Comparison of ENCODE assay signal across 9 mouse cellular contexts in genomic region chr15:85231443-85232255, GRCm38 (mm10). TPM values are rescaled to one million over a fixed set of nuclear protein-coding genes. Genes with fewer than 3 reads are reported as not detected.
DNase-seq lines count a peak whose midpoint lies in the region; ATAC-seq and TF ChIP-seq lines count a peak whose summit lies in the region.
"Had no signal": no experiment of that assay in that cellular context is flagged by ENCODE, and none has a peak within 500 bp of the region (broad histone marks: within the 10 kb centered on the region; RNA-seq: fewer than 3 reads in every experiment).

No protein-coding gene starts in this region.

- no peaks in the 10 kb centered on the region for H3K27me3 ChIP-seq in hindbrain, embryonic 14.5 days (ENCODE audit: control insufficient read depth, insufficient read depth, low read length)
- no peaks in the 10 kb centered on the region for H3K27me3 ChIP-seq in hindbrain, embryonic 12.5 days
- no peaks in the 10 kb centered on the region for H3K27me3 ChIP-seq in embryonic facial prominence, embryonic 11.5 days (ENCODE audit: control insufficient read depth, insufficient read depth, low read length)
- no peaks in the 10 kb centered on the region for H3K27me3 ChIP-seq in limb, embryonic 14.5 days (ENCODE audit: control insufficient read depth, insufficient read depth, low read length)
- H3K27me3 ChIP-seq: neural tube, embryonic 13.5 days had no signal

- DNase-seq in hindbrain, embryonic 14.5 days (ENCODE audit: low spot score): peak; percentile 60
- DNase-seq in NIH3T3 (ENCODE audit: low read depth): peak; percentile 88
- DNase-seq in embryonic facial prominence, embryonic 11.5 days (ENCODE audit: low spot score): peak; percentile 82
- peak; percentile 86 for DNase-seq in heart, postnatal 4 days
- peak; percentile 64 for DNase-seq in limb, embryonic 14.5 days (ENCODE audit: low spot score)
- DNase-seq in ovary, adult 18-20 months (ENCODE audit: low spot score): peak; percentile 69
- peak; percentile 91 for DNase-seq in thymus, postnatal 4 days

- H3K4me3 ChIP-seq in hindbrain, embryonic 14.5 days (replicated peaks; ENCODE audit: low read length): no peak overlapping the region
- H3K4me3 ChIP-seq in hindbrain, embryonic 12.5 days: no peak overlapping the region
- no peak overlapping the region for H3K4me3 ChIP-seq in embryonic facial prominence, embryonic 11.5 days (ENCODE audit: low read depth, low read length)
- no peak overlapping the region for H3K4me3 ChIP-seq in limb, embryonic 14.5 days (replicated peaks; ENCODE audit: low read length)
- H3K4me3 ChIP-seq: neural tube, embryonic 13.5 days had no signal

- WGBS in hindbrain, embryonic 14.5 days: 88% methylated on average over 13 of the region's 13 CpGs
- 86% methylated on average over 13 of the region's 13 CpGs for WGBS in hindbrain, embryonic 12.5 days
- WGBS in embryonic facial prominence, embryonic 11.5 days: 87% methylated on average over 13 of the region's 13 CpGs
- 74% methylated on average over 13 of the region's 13 CpGs for WGBS in limb, embryonic 14.5 days

- no peaks in the 10 kb centered on the region for H3K4me1 ChIP-seq in hindbrain, embryonic 14.5 days (replicated peaks; ENCODE audit: control insufficient read depth, insufficient read depth, low read length)
- no peaks in the 10 kb centered on the region for H3K4me1 ChIP-seq in hindbrain, embryonic 12.5 days
- H3K4me1 ChIP-seq in embryonic facial prominence, embryonic 11.5 days (ENCODE audit: control insufficient read depth, insufficient read depth, low read length): no peaks in the 10 kb centered on the region
- no peaks in the 10 kb centered on the region for H3K4me1 ChIP-seq in limb, embryonic 14.5 days (ENCODE audit: control insufficient read depth, insufficient read depth, low read length)
- H3K4me1 ChIP-seq: neural tube, embryonic 13.5 days had no signal

- no peak overlapping the region for H3K9ac ChIP-seq in hindbrain, embryonic 14.5 days
- no peak overlapping the region for H3K9ac ChIP-seq in hindbrain, embryonic 12.5 days
- no peak overlapping the region for H3K9ac ChIP-seq in embryonic facial prominence, embryonic 11.5 days (replicated peaks; ENCODE audit: low read length)
- H3K9ac ChIP-seq in limb, embryonic 14.5 days (ENCODE audit: low read depth, low read length, severe bottlenecking): no peak overlapping the region
- H3K9ac ChIP-seq: neural tube, embryonic 13.5 days had no signal

- H3K9me3 ChIP-seq in hindbrain, embryonic 14.5 days (ENCODE audit: control insufficient read depth, low read length): no peaks in the 10 kb centered on the region
- H3K9me3 ChIP-seq in hindbrain, embryonic 12.5 days (replicated peaks): no peaks in the 10 kb centered on the region
- H3K9me3 ChIP-seq in embryonic facial prominence, embryonic 11.5 days (replicated peaks; ENCODE audit: control insufficient read depth, low read length): no peaks in the 10 kb centered on the region
- H3K9me3 ChIP-seq in limb, embryonic 14.5 days (ENCODE audit: control insufficient read depth, low read length): no peaks in the 10 kb centered on the region
- H3K9me3 ChIP-seq: neural tube, embryonic 13.5 days had no signal

- TF ChIP-seq POLR2A in limb, embryonic 14.5 days (IDR thresholded peaks at IDR 0.05; ENCODE audit: borderline replicate concordance, extremely low read depth, insufficient read depth, insufficient read length): no peak

- 0 out of 2 replicates have a peak, but pooled peaks cover 4% of the 10 kb centered on the region for H3K36me3 ChIP-seq in hindbrain, embryonic 14.5 days (replicated peaks; ENCODE audit: control insufficient read depth, insufficient read depth)
- H3K36me3 ChIP-seq in hindbrain, embryonic 12.5 days: peaks cover 21% of the 10 kb centered on the region
- peaks cover 10% of the 10 kb centered on the region for H3K36me3 ChIP-seq in embryonic facial prominence, embryonic 11.5 days (replicated peaks; ENCODE audit: control insufficient read depth, insufficient read depth, low read depth, low read length)
- H3K36me3 ChIP-seq in limb, embryonic 14.5 days (ENCODE audit: control insufficient read depth, insufficient read depth, low read length): peaks cover 86% of the 10 kb centered on the region

- H3K4me2 ChIP-seq in hindbrain, embryonic 14.5 days (replicated peaks): no peak overlapping the region
- no peak overlapping the region for H3K4me2 ChIP-seq in hindbrain, embryonic 12.5 days (replicated peaks)
- no peak overlapping the region for H3K4me2 ChIP-seq in embryonic facial prominence, embryonic 11.5 days (ENCODE audit: low read depth, low read length)
- no peak overlapping the region for H3K4me2 ChIP-seq in limb, embryonic 14.5 days (replicated peaks; ENCODE audit: low read depth, low read length, severe bottlenecking)
- H3K4me2 ChIP-seq: neural tube, embryonic 13.5 days had no signal

- no peak overlapping the region for H3K27ac ChIP-seq in hindbrain, embryonic 14.5 days
- no peak overlapping the region for H3K27ac ChIP-seq in hindbrain, embryonic 12.5 days
- H3K27ac ChIP-seq in embryonic facial prominence, embryonic 11.5 days (replicated peaks; ENCODE audit: low read depth, low read length): no peak overlapping the region
- H3K27ac ChIP-seq in limb, embryonic 14.5 days (replicated peaks; ENCODE audit: low read depth, low read length): no peak overlapping the region
- H3K27ac ChIP-seq: neural tube, embryonic 13.5 days had no signal

- ATAC-seq in hindbrain, embryonic 14.5 days (ENCODE audit: low FRiP score): no peak
- ATAC-seq in hindbrain, embryonic 12.5 days (ENCODE audit: low FRiP score): no peak
- no peak for ATAC-seq in embryonic facial prominence, embryonic 11.5 days (replicated peaks; ENCODE audit: insufficient number of reproducible peaks, low FRiP score, low TSS enrichment, low read depth)
- peak; percentile 32; the same call in 1 of the 2 replicates for ATAC-seq in limb, embryonic 14.5 days (ENCODE audit: low FRiP score, low read depth)

RNA-seq across cellular contexts. Expression of gene Fbln1, which starts 25.9 kb away (rescaled TPM):
- 51.0 and 54.2 TPM in 2 replicates for polyA plus RNA-seq in hindbrain, embryonic 14.5 days (2014; fragmentation: Nextera tagmentation; extraction: Ambion mirVana)
- polyA plus RNA-seq in hindbrain, embryonic 12.5 days (2016; fragmentation: Nextera tagmentation; extraction: Ambion mirVana): 110 and 127 TPM in 2 replicates
- 200 and 208 TPM in 2 replicates for polyA plus RNA-seq in embryonic facial prominence, embryonic 11.5 days (2014; fragmentation: Nextera tagmentation; extraction: Ambion mirVana)
- 10 to 100 TPM; 69.2 to 71.4 TPM for total RNA-seq in heart, postnatal 4 days (2021)
- 255 and 292 TPM in 2 replicates for polyA plus RNA-seq in limb, embryonic 14.5 days (2012; rRNA removed)
- polyA plus RNA-seq in limb, embryonic 14.5 days (2014; fragmentation: Nextera tagmentation; extraction: Ambion mirVana): 265 and 288 TPM in 2 replicates
